In the genomic region with DNA sequence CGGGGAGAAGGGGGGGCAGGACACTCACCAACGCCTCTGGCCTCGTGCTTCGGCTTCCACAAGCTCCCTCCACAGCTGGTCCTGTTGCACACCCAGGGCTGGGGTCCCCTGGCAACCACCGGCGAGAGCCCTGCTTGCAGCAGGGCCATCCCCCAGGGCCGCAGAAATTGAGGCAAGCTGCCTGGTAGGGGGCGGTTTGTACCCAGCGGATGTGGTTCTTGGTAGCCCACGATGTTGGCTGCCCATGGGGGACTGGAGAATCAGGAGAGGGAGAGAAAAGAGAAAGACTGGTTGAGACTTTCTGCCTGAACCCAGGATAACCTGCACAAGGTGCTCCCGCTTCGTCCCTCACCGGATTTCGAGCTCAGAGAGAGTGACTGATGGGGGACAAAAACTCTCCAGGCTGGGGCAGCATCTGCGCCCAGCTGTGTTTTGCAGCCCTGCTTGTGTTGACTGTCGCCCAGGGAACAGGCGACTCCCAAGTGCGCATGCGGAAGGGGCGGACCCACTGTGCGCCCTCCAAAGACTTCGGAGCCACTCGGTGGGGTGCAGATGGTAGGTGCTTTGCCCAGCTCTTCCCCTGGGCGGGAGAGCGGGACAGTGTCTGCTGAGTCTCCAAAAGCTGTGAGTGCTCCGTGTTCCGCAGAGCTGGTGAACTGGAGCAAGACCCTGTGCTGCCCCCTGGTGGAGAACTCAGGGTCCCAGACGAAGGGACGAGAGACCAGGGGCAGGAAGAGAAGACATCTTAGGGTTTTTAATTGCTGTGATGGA, we compare ENCODE assay signal across 8 mouse cellular contexts. TPM values are rescaled to one million over a fixed set of nuclear protein-coding genes. Genes with fewer than 3 reads are reported as not detected.
DNase-seq lines count a peak whose midpoint lies in the region; ATAC-seq lines count a peak whose summit lies in the region.

A gene (minus strand): TSS at position 628 of the 771 bp plus-strand sequence.

- peak within 1 kb of the TSS; percentile 28 for H3K4me3 ChIP-seq in hindbrain, embryonic 11.5 days (ENCODE audit: low read depth, low read length)

- H3K4me2 ChIP-seq in hindbrain, embryonic 11.5 days (replicated peaks; ENCODE audit: low read depth, low read length), result peak within 1 kb of the TSS; percentile 48

- H3K9me3 ChIP-seq in hindbrain, embryonic 11.5 days (ENCODE audit: control insufficient read depth, low read length), result no peaks in the 10 kb centered on the region

- WGBS in hindbrain, embryonic 11.5 days, result 8% methylated on average over 29 of the region's 29 CpGs

- H3K27me3 ChIP-seq in hindbrain, embryonic 11.5 days (ENCODE audit: control insufficient read depth, insufficient read depth, low read length), result no peaks in the 10 kb centered on the region

- no peaks in the 10 kb centered on the region for H3K4me1 ChIP-seq in hindbrain, embryonic 11.5 days (replicated peaks; ENCODE audit: control insufficient read depth, insufficient read depth, low read length)

- peak; percentile 50 for DNase-seq in NIH3T3 (ENCODE audit: low read depth)
- peak; percentile 38 for DNase-seq in cerebellum, adult 8-10 months
- DNase-seq in forelimb bud, embryonic 11.5 days (ENCODE audit: low read depth, low spot score), result peak; percentile 82
- DNase-seq in hindbrain, embryonic 11.5 days (ENCODE audit: low spot score), result peak; percentile 87
- peak; percentile 40 to 82 for DNase-seq in layer of hippocampus, postnatal 25 days (ENCODE audit: extremely low spot score in 1 of 2, low spot score in 1 of 2)
- DNase-seq in lung, postnatal 4 days, result peak; percentile 79 to 86
- DNase-seq in retina, postnatal 1 day, result peak; percentile 86
- DNase-seq in urinary bladder, adult 18-20 months (ENCODE audit: low spot score in 2 of 2), result peak; percentile 59 to 65

- H3K9ac ChIP-seq in hindbrain, embryonic 11.5 days (ENCODE audit: low read depth, low read length), result peak within 1 kb of the TSS; percentile 31; the same call in 1 of the 2 replicates

- no peaks in the 10 kb centered on the region for H3K36me3 ChIP-seq in hindbrain, embryonic 11.5 days (ENCODE audit: control insufficient read depth, insufficient read depth, low read length)

- H3K27ac ChIP-seq in hindbrain, embryonic 11.5 days (ENCODE audit: low read depth, low read length), result no peak within 1 kb of the TSS

- peak; percentile 76 for ATAC-seq in hindbrain, embryonic 11.5 days (ENCODE audit: low FRiP score)

RNA-seq across cellular contexts. Expression of the gene that starts here (rescaled TPM):
- 1.7 and 3.2 TPM in 2 replicates for polyA plus RNA-seq in hindbrain, embryonic 11.5 days (2014; fragmentation: Nextera tagmentation; extraction: Ambion mirVana)
- 1 to 10 TPM; 1.3 to 1.4 TPM for total RNA-seq in layer of hippocampus, postnatal 25 days (2021)
